Mouse (Mus musculus) megakaryocyte progenitor cell, adult 5-6 weeks (primary cell): ENCODE data around the gene Agap1. TPM values are rescaled to one million over a fixed set of nuclear protein-coding genes. Genes with fewer than 3 reads are reported as not detected.

ENCODE experiments used
- ATAC-seq: replicated peaks from 2 replicates; pipeline ENCODE4 v1.8.0; 2016; ENCODE audit warnings: mild to moderate bottlenecking, moderate TSS enrichment, inconsistent platforms; ENCODE audit not compliant: poor library complexity
- total RNA-seq, 2 experiments: library from RNA; stranded (forward) in 1 of 2; stranded (reverse) in 1 of 2; fragments of 157-497, 149-512 nt in 1 of 2; fragments of 200-1000 nt in 1 of 2; gene quantifications; 2 replicates each; pipeline versions ENCODE4 v1.2.3 to v1.2.4; 2015 to 2017

The Agap1 gene
- total RNA-seq, 2 experiments from 2014 or later = 6.8 to 9.4 TPM

DNA sequence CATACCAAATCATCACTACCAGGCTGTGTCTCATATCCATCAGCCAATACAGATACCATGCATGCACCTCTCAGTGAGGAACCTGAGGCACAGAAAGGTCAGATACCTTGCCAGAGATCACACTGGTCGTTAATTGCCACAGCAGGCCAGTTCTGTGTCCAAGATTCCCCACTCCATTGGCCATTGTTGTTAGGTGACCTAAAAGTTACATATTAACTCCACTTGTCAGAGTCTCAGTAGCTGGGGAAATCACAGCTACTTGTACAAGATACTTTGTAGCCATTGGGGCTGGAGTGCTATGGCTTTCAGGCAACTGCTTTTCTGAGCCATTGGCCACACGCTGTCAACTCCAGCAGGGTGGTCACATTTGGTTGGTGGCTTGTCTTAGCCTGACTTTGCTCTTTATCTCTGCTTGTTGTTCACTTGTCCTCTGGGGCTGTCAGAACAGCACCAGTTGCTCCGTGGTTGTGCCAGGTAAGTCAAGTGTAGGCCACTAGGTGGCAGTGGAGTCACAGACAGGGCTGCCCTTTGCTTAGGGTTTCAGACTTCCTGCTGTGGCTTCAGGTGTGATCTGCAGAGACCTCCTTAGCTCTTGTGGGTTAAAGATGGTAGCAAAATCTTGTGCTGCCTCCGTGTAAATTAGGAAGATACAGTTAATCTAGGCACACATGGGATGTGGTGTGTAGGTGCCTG is 191.9 kb downstream of the Agap1 start:
- ATAC-seq = peak; percentile 80

DNA sequence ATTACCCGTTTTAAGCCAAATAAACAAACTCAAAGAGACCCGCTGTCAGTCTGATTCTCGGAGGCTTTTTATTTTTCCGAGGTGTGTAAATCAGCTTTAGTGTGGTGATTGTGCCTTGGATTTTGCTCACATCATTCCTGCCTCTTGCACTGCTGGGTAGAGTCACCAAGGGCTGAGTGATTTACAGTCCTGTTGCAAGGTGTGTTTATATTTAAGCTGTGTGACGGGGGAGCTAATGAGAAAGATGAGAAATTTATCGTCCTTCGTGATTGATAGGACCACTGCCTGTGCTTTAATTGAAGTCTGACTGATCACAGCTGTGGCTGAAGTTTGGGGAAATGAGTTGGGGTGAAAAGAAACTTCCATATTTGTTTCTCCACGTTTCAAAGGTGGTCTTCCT is 192.9 kb downstream of the Agap1 start:
- no peak for ATAC-seq

DNA sequence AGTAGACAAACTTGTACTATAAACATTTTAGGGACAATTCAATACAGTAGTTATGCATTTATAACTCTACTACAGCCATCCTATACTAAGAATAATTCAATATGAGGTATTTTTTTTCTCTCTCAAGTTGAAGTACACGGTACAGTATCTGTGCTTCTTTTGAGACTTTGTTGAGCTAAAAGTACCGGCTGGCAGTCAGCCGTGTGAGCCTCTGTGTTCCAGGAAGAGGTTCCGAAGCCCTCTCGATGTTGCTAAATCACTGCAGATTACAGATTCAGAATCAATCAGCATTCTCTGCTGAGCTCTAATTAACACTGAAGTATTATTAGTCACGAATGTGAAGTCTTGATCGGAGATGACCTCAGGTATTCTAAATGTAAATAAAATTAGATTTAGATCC is 196.0 kb downstream of the Agap1 start:
- no peak for ATAC-seq

GRCm38 (mm10) chr1:89656167-89656566 is 201.6 kb downstream of the Agap1 start:
- no peak for ATAC-seq

DNA sequence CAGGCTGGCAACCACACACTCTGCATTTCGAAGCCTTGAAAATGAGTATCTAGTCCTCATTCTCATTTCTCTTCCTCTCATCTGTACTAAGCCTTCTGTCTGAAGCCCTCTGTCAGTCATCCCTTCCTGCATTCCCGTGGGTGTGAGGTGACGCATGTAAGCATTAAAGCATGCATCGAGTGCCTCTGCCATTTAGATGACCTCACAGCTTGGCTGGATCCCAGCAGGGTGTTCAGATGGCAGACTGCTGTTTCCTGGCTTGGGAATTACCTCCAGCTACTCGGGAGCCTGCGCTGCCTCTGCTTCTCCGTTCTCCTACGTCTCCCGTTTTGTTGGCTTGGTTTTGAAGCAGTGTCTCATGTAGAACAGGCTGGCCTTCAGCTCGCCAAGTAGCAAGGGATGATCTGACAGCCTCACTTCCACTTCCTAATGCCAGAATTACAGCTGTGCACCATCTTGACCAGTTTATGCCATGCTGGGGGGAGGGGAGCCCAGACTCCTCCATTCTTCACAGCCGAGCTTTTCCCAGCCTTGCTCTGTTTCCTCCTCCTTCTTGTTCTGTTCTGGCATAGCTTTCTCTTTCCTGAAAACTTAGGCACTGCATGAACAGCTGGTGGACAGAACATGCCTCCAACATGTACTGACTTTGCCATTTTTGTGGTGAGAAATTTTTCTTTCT is 202.2 kb downstream of the Agap1 start:
- ATAC-seq = no peak

DNA sequence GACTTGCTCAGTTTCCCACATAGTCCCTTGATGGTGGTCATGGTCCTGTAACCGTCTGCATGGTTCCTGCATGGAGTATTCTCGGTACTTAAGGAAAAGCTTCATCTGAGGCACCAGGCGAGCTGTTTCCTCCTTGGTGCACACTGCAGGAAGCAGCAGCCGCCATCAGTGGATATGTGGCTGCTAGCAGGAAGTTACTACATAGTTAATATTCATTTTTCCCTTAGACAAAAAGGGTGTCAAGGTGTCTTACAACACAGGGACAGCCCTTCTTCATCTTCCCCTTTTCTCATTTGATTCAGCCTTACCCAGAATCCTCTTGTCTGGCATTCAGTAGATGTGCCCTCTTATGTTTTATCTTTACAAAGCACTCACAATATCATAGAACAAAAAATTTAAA is 206.2 kb downstream of the Agap1 start:
- ATAC-seq = peak; percentile 91

DNA sequence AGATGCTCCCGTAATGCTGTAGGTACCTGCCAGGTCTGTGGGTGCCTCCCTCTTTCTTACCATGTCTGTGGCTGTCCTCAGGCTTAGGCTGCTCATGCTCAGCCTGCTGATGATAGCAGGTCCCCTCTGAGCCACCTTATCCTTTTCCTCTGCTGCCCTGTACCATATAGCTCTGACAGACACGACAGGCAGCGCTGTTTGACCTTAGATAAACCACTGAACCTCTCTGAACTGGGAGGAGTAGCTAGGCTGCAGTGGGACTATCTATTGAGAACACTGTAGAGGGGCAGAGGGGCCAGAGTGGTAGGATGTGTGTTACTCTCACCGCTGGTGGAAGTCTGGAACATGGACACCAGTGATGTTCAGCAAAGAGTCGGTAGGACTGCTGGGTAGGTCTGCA is 211.5 kb downstream of the Agap1 start:
- no peak for ATAC-seq

GRCm38 (mm10) chr1:89667387-89667786 is 212.8 kb downstream of the Agap1 start:
- no peak for ATAC-seq

DNA sequence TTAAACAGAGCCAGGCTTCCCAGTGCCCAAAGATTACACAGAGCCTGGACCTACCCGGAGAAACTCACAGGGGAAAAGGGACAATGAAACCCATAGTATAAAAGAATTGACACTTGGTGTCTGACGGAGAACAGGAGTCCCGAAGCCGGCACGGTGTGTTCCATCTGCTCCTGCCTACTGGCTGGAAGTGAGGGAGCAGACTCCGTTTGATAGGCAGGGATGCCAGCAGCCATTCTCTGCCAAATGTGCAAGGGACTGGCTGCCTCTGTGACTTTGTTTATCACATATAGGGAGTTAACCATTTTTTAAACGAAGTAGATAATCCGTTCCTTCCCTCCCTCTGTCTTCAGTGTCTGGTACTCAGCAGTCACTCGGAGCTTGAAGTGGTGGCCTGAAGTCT is 214.0 kb downstream of the Agap1 start:
- ATAC-seq = no peak

- ATAC-seq = no peak
Observed at GRCm38 (mm10) chr1:89671110-89671787, 216.6 kb downstream of the Agap1 start.

DNA sequence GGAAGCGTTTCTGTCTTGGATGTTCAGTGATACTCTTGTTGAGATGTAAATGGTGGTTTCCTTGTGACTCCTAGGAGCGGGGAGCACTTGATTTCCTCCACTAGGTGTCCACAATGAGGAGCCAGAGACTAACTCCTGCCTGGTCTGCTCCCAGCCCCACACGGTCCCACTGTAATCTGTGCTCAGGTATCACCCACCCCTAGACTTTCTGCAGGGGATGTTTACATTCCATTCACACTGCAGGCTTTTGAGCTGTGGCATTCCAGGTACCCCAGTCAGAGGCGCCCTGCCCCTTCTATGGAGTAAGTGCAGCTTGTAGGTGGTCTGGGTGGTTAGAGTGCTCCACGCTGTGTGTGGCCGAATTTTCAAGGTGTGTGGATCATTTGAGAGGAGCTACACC is 218.5 kb downstream of the Agap1 start:
- ATAC-seq = no peak

GRCm38 (mm10) chr1:89673686-89674085 is 219.1 kb downstream of the Agap1 start:
- no peak for ATAC-seq

GRCm38 (mm10) chr1:89674681-89675080 is 220.1 kb downstream of the Agap1 start:
- no peak for ATAC-seq

GRCm38 (mm10) chr1:89676411-89676810 is 221.8 kb downstream of the Agap1 start:
- ATAC-seq = peak; percentile 68

- ATAC-seq = no peak
Observed at GRCm38 (mm10) chr1:89680673-89681072, 226.1 kb downstream of the Agap1 start.

- ATAC-seq = no peak
Observed at GRCm38 (mm10) chr1:89688914-89689313, 234.3 kb downstream of the Agap1 start.

- no peak for ATAC-seq
Observed at GRCm38 (mm10) chr1:89689544-89690212, 235.1 kb downstream of the Agap1 start.

- no peak for ATAC-seq
Observed at GRCm38 (mm10) chr1:89691096-89691495, 236.5 kb downstream of the Agap1 start.

DNA sequence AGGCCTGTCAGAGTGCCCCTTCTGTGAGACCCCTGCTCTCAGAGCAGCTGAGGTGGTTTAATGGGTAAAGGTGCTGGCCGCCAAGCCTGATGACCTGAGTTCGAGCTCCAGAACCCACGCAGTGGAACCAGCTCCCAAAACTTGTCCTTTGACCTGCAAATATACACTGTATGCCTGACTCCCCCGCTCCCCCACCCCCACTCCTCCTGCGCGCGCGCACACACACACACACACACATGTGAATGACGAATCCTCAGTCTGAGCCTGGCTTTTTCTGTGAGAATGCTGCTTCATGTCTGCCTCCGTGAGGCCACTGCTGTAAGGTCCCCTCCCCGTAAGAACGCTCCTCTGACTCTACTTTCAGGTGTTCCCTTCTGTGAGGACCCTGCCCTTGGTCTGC is 237.8 kb downstream of the Agap1 start:
- no peak for ATAC-seq

DNA sequence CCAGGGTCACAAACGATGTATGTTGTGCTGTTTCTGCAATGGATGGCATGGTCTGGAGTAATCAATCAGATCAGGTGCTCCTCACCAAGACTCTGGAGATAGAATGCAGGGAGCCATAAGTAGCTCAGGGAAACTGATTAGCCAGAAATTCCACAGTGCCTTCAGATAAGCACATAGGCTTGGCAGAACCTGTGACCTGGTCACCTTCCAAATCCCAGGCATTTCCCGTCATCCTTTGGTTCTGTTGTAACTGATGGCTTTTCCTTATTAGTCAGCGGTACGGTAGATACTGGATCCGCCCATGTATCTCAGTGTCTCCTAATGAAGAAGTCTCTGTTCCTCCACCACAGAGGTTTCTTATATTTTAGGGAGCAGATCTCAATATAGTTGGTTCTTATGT is 240.3 kb downstream of the Agap1 start:
- no peak for ATAC-seq

DNA sequence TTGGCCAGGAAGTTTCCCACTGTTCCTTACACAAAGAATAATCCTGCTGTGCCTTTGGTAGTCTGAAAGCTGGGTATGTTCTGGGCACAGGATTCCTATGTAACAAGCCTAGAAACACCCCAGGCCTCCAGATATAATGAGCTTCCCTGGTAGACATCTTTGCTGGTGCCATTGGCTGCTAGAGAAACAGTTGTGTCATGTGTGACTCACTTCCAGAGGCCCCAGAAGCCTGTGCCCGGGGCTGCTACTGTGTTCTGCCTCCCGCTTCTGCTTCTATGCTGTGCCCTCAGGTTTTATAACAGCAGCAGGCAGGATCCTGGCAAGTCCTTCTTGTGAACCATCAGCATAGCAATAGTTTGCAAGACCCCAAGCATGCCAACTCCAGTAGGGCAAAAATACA is 242.6 kb downstream of the Agap1 start:
- ATAC-seq = no peak

GRCm38 (mm10) chr1:89700166-89700565 is 245.6 kb downstream of the Agap1 start:
- ATAC-seq = no peak
